Mouse (Mus musculus) myocyte (in vitro differentiated cells): Measurements from ENCODE around the gene H2-Q7. TPM values are rescaled to one million over a fixed set of nuclear protein-coding genes. Genes with fewer than 3 reads are reported as not detected.
"Not testable (repeated sequence)": the region's sequence is repeated elsewhere in the genome, so short reads cannot be mapped to it uniquely, and the experiment has no call there.

Experiments used
- H3K27me3 ChIP-seq: one replicate; pipeline ENCODE4 v1.6.1; 2011; ENCODE audit not compliant: control insufficient read depth, insufficient read depth, insufficient read length
- H3K36me3 ChIP-seq: one replicate; pipeline ENCODE4 v1.6.1; 2011; ENCODE audit not compliant: control insufficient read depth, insufficient read depth
- H3K4me2 ChIP-seq: one replicate; pipeline ENCODE4 v1.6.1; 2011; ENCODE audit warnings: low read depth, control low read depth
- H3K4me3 ChIP-seq: one replicate; pipeline ENCODE4 v1.5.1; 2011; ENCODE audit warnings: mild to moderate bottlenecking, control low read depth, moderate library complexity
- H3K79me2 ChIP-seq: one replicate; pipeline ENCODE4 v1.6.1; 2011; ENCODE audit not compliant: control insufficient read depth, insufficient read depth
- H3ac ChIP-seq: one replicate; pipeline ENCODE4 v1.6.1; 2011; ENCODE audit not compliant: control insufficient read depth, insufficient read length
- CEBPB ChIP-seq: IDR thresholded peaks from 2 replicates; pipeline ENCODE4 v1.6.1; 2011; ENCODE audit warnings: mild to moderate bottlenecking, moderate library complexity; ENCODE audit not compliant: poor library complexity, insufficient read depth, severe bottlenecking
- E2F4 ChIP-seq: IDR thresholded peaks from one replicate; pipeline ENCODE4 v1.6.1; 2011; ENCODE audit warnings: mild to moderate bottlenecking, control low read depth, moderate library complexity; ENCODE audit not compliant: insufficient read depth
- MAX ChIP-seq: IDR thresholded peaks from one replicate; pipeline ENCODE4 v1.6.1; 2011; ENCODE audit warnings: low read depth, mild to moderate bottlenecking, control low read depth
- MYOD1 ChIP-seq, 3 experiments: IDR thresholded peaks; one replicate each; pipeline ENCODE4 v1.6.1; 2011; ENCODE audit warnings: control low read depth in 2 of 3, low read depth in 2 of 3, mild to moderate bottlenecking in 2 of 3, moderate library complexity in 1 of 3; ENCODE audit not compliant: insufficient read length in 2 of 3, control insufficient read depth in 1 of 3
- MYOG ChIP-seq, 3 experiments: IDR thresholded peaks; one replicate each; pipeline ENCODE4 v1.6.1; 2011; ENCODE audit warnings: control low read depth in 2 of 3, low read depth in 2 of 3, mild to moderate bottlenecking in 2 of 3; ENCODE audit not compliant: insufficient read length in 2 of 3, control insufficient read depth in 1 of 3, insufficient read depth in 1 of 3
- POLR2A ChIP-seq: IDR thresholded peaks from one replicate; pipeline ENCODE4 v1.6.1; 2011; ENCODE audit warnings: low read depth, mild to moderate bottlenecking, control low read depth, moderate library complexity; ENCODE audit not compliant: insufficient read length
- POLR2AphosphoS2 ChIP-seq: IDR thresholded peaks from one replicate; pipeline ENCODE4 v1.6.1; 2011; ENCODE audit warnings: low read depth, control low read depth; ENCODE audit not compliant: insufficient read length
- REST ChIP-seq: IDR thresholded peaks from one replicate; pipeline ENCODE4 v1.6.1; 2011; ENCODE audit warnings: mild to moderate bottlenecking, control low read depth, moderate library complexity; ENCODE audit not compliant: insufficient read depth, insufficient read length
- SRF ChIP-seq: IDR thresholded peaks from one replicate; pipeline ENCODE4 v1.6.1; 2011; ENCODE audit warnings: low read depth; ENCODE audit not compliant: control insufficient read depth, insufficient read length
- TCF12 ChIP-seq: IDR thresholded peaks from one replicate; pipeline ENCODE4 v1.6.1; 2011; ENCODE audit warnings: mild to moderate bottlenecking, control low read depth; ENCODE audit not compliant: poor library complexity, insufficient read depth, severe bottlenecking
- TCF3 ChIP-seq: IDR thresholded peaks from one replicate; pipeline ENCODE4 v1.6.1; 2011; ENCODE audit warnings: low read depth, control low read depth; ENCODE audit not compliant: insufficient read length
- USF1 ChIP-seq: IDR thresholded peaks from one replicate; pipeline ENCODE4 v1.6.1; 2011; ENCODE audit warnings: low read depth, mild to moderate bottlenecking, control low read depth, moderate library complexity
- polyA plus RNA-seq: library from polyadenylated mRNA; unstranded; fragments of >200 nt; fragmentation: generic; extraction: Trizol; gene quantifications from one replicate; pipeline ENCODE4 v1.2.1, GENCODE M21; 2012; ENCODE audit warnings: missing spikeins

The H2-Q7 gene
- 0.06 TPM for polyA plus RNA-seq

DNA sequence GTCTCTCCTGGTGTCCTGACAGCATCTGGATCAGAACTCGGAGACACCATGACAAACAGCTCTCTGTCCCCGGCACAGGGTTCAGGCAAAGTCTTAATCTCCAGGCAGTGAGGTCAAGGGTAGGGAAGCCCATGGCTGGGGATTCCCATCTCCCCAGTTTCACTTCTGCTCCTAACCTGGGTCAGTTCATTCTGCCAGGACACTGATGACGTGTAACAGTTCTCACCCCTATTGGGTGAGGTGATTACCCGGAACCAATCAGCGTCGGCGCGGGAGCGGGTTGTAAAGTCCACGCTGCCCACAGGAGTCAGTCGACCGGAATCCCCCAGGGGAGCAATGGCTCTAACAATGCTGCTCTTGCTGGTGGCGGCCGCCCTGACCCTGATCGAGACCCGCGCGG is at the start of gene H2-Q7:
Gene H2-Q7 (plus strand): TSS at position 271 of the 400 bp plus-strand sequence.
- not testable (repeated sequence) for H3K36me3 ChIP-seq, H3K79me2 ChIP-seq, H3K4me2 ChIP-seq, H3ac ChIP-seq, H3K4me3 ChIP-seq, H3K27me3 ChIP-seq

DNA sequence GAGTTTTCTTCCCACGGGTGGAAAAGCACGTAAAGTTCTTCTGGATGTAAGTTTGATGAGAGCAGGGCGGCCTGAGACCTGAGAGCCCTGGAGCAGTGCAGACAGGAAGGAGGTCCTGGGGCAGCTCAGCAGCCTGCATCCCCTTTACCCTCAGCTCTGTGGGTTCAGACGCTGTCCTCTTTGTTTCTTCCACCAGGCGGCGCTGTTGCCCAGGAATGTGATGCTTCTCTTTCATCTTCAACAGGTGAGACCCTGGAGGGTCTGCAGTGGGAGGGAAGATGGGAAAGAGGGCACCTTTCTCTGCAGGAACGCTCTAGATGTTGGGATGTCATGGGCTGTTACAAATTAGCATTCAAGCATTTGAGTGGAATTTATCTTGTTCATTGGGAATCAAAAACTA is 49.2 kb upstream of the H2-Q7 start:
- H3K4me2 ChIP-seq, H3K4me3 ChIP-seq: not testable (repeated sequence)

DNA sequence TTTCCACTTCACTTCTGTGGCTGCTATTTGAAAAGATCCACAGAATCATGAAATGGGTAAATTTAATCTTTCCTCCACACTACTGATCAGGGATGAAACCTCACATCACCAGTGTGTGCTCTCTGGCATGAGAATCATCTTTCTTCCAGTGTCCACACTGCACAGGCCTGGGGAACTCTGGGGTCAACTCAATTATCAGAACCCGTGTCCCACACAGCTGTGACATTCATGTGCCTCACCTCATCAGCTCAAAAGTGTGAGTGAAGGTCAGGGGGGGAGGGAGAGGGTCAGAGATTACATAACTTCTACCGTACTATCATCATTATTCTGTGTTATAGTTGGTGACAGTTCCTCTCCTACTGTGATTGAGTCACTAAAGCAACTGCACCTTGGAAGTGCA is 46.3 kb upstream of the H2-Q7 start:
- not testable (repeated sequence) for H3K79me2 ChIP-seq, H3ac ChIP-seq, H3K36me3 ChIP-seq, H3K4me2 ChIP-seq, H3K27me3 ChIP-seq, H3K4me3 ChIP-seq

More for the DNA sequence above, 49.2 kb upstream of the H2-Q7 start:
- H3K79me2 ChIP-seq, H3ac ChIP-seq, H3K27me3 ChIP-seq, H3K36me3 ChIP-seq: not testable (repeated sequence)

DNA sequence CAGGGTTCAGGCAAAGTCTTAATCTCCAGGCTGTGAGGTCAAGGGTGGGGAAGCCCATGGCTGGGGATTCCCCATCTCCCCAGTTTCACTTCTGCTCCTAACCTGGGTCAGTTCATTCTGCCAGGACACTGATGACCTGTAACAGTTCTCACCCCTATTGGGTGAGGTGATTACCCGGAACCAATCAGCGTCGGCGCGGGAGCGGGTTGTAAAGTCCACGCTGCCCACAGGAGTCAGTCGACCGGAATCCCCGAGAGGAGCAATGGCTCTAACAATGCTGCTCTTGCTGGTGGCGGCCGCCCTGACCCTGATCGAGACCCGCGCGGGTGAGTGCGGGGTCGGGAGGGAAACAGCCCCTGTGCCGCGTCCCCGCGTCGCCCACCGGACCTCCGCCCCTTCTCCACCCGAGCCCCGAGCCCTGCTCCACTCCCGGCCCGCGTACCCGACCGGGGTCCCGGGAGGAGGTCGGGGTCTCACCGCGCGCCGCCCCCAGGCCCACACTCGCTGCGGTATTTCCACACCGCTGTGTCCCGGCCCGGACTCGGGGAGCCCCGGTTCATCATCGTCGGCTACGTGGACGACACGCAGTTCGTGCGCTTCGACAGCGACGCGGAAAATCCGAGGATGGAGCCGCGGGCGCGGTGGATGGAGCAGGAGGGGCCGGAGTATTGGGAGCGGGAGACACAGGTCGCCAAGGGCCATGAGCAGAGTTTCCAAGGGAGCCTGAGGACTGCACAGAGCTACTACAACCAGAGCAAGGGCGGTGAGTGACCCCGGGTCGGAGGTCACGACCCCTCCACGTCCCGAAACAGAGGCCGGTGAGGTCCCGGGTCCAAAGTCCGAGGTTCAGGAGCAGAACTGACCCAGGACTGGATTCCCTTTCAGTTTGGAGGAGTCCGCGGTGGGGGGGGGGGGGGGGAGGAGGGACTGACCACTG is 44.8 kb upstream of the H2-Q7 start:
- H3K36me3 ChIP-seq, H3K4me2 ChIP-seq, H3K27me3 ChIP-seq, H3K4me3 ChIP-seq, H3ac ChIP-seq, H3K79me2 ChIP-seq: not testable (repeated sequence)

DNA sequence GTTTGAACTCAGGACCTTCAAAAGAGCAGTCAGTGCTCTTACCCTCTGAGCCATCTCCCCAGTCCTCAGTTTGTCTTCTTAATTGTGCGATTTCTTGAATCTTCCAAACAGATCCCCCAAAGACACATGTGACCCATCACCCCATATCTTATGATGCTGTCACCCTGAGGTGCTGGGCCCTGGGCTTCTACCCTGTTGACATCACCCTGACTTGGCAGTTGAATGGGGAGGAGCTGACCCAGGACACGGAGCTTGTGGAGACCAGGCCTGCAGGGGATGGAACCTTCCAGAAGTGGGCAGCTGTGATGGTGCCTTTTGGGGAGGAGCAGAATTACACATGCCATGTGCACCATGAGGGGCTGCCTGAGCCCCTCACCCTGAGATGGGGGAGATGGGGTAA is 42.0 kb upstream of the H2-Q7 start:
- H3K4me2 ChIP-seq, H3K27me3 ChIP-seq, H3K4me3 ChIP-seq, H3ac ChIP-seq, H3K36me3 ChIP-seq, H3K79me2 ChIP-seq: not testable (repeated sequence)

DNA sequence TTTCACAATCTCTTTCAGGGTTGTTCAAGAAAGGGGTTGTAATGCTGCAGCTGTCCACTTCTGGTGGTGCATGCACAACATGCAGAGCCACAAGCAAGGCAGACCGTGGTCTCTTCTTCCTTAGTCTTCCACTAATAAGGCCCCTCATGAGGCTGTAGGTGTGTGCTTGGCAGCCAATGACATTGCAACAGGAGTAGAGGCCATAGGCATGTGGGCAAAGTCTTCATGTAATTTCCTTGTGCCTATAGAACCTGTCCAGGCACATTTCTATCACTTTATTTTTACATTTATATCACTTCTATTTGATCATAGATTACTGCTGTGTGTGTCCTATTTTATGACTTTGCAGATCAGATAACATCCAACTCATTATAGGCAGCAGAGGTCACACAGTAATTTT is 25.9 kb upstream of the H2-Q7 start:
- H3K4me3 ChIP-seq, H3K27me3 ChIP-seq, H3K36me3 ChIP-seq, H3ac ChIP-seq, H3K79me2 ChIP-seq, H3K4me2 ChIP-seq: not testable (repeated sequence)

DNA sequence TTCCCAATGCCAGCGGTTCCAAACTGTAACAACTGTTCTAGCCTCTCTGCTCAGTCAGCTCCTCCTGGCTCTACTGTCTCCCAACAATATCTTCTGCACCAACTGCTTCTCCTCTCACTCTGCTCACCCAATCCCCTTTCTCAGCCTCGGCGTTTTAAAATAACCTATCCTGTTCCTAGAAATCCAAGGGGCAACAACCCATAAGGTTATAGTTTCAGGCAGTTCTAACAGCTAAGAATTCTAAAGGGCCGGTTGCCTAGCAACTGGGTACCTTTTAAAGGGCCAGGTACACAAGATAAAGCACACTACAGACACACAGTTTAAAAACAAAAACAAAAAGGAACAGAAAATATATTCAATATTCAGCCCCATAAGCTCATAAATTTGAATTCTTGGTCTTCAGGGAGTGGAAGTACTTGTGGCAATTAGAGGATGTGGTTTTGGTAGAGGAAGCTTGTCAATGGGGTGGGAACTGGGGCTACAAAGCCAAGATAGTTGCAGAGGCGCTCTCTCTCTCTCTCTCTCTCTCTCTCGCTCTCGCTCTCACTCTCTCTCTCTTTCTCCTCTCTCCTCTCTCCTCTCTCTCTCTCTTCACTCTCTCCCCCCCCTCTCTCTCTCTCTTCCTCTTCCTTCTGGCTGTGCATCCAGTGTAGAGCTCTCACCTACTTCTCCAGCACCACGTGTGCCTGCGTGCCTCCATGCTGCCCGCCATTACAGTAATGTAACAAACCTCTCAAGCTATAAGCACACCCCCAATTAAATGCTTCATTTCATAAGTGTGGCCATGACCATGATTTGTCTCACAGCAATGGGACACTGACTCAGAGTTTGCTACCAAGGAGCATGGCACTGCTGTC is 23.5 kb upstream of the H2-Q7 start:
- H3K27me3 ChIP-seq, H3K4me3 ChIP-seq, H3K36me3 ChIP-seq, H3K4me2 ChIP-seq, H3ac ChIP-seq, H3K79me2 ChIP-seq: not testable (repeated sequence)

DNA sequence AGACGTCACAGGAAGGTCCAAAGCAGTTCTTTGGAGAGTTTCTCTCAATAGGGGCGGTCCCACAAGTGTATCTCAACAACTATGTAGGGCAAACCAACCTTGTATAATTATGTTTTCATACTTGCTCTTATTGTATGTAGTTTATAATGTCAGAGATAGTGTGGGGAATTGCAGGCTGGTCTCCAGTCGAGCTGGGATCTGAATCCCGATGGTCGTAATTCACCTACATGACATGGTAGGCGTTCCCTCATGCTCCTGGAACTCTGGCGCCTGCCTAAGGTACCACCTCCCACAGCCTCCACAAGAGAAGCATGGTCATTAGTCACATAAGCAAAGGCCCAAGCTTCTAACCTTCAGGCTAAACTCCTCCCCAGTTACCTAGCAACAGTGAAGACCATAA is 20.2 kb upstream of the H2-Q7 start:
- H3K27me3 ChIP-seq: no peaks in the 10 kb centered on the region
- H3K4me3 ChIP-seq: no peak overlapping the region
- no peak for TF ChIP-seq REST
- TF ChIP-seq MYOD1 (IDR thresholded peaks at IDR 0.05; ENCODE audit: control insufficient read depth in 1 of 3, insufficient read length in 2 of 3, low read depth in 2 of 3): no peak
- TF ChIP-seq TCF12: no peak
- no peak for TF ChIP-seq MAX
- TF ChIP-seq E2F4: no peak
- no peak for TF ChIP-seq MYOG (IDR thresholded peaks at IDR 0.05; ENCODE audit: control insufficient read depth in 1 of 3, insufficient read depth in 1 of 3, insufficient read length in 2 of 3, low read depth in 2 of 3)
- TF ChIP-seq POLR2A: no peak
- TF ChIP-seq CEBPB: no peak
- no peak for TF ChIP-seq POLR2AphosphoS2
- no peak for TF ChIP-seq TCF3
- no peak for TF ChIP-seq USF1
- TF ChIP-seq SRF: no peak
- no peak overlapping the region for H3K4me2 ChIP-seq
- H3K36me3 ChIP-seq: no peaks in the 10 kb centered on the region
- H3ac ChIP-seq: no peak overlapping the region
- H3K79me2 ChIP-seq: no peaks in the 10 kb centered on the region

DNA sequence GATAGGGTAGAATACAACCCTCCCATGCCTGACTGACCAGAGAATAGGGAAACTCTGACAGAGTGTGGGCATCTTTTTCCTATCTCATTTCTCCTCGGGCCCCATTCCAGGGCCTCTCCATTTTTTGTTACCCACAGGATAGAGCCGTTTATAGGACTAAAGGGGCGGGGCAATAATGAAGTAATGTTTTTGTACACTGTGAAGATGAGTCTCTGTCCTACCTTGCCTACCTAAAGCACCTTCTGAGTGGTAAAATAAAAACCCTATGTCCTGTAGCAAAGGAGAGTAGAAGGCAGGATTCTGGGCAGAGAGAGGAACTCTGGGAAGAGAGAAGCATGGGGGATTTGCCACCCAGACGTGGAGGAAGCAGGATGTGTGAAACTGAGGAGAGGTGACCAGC is 19.4 kb upstream of the H2-Q7 start:
- H3ac ChIP-seq, H3K79me2 ChIP-seq, H3K4me3 ChIP-seq, H3K36me3 ChIP-seq, H3K27me3 ChIP-seq, H3K4me2 ChIP-seq: not testable (repeated sequence)
